Mouse (Mus musculus): ENCODE measurements at regions not wholly inside any gene's neighbourhood (a gene's known extent, or its start where the extent isn't known, plus 50 kb on each side); places are given as distances from the start of the nearest gene placed in this dataset.

DNA sequence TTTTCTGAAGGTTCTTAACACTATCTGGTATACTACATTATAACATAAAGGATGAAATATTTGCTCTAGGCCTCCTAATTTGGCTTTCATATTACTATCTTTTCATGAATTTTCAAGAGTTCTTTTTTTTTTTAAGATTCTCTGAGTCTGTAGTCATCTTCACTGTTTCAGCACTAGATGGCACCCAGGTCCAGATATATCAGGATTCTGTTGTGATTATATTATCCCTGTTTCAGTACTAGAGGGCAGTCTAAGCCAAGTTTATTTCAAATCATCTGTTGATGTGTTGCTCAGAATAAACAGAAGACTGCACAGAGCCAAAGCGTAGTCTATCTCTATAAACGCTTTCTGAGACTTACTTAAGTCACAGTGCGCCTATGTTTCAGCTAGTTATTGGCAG lies 1760.2 kb upstream of the Acvr2a start:
- H3K4me1 ChIP-seq: no peaks in the 10 kb centered on the region
- H3K9me3 ChIP-seq: no peaks in the 10 kb centered on the region
- no peak overlapping the region for H3K4me3 ChIP-seq (replicated peaks)
- H3K27ac ChIP-seq: no peak overlapping the region
- H3K4me2 ChIP-seq: no peak overlapping the region
- no peak overlapping the region for H3K9ac ChIP-seq
- H3K27me3 ChIP-seq: no peaks in the 10 kb centered on the region
- H3K36me3 ChIP-seq (replicated peaks): no peaks in the 10 kb centered on the region
- WGBS: 92% methylated on average over 3 of the region's 3 CpGs
- no peak for ATAC-seq (ENCODE audit: low FRiP score)

GRCm38 (mm10) chr2:47074191-47074590 lies 1739.7 kb upstream of the Acvr2a start:
- Histone ChIP-seq H3K4me2 (no peak overlapping the region), H3K9me3 (no peaks in the 10 kb centered on the region), H3K27me3 (no peaks in the 10 kb centered on the region), H3K27ac (no peak overlapping the region), H3K36me3 (replicated peaks) (no peaks in the 10 kb centered on the region), H3K4me3 (replicated peaks) (no peak overlapping the region), H3K4me1 (no peaks in the 10 kb centered on the region), H3K9ac (no peak overlapping the region)
- no peak for ATAC-seq (ENCODE audit: low FRiP score)

DNA sequence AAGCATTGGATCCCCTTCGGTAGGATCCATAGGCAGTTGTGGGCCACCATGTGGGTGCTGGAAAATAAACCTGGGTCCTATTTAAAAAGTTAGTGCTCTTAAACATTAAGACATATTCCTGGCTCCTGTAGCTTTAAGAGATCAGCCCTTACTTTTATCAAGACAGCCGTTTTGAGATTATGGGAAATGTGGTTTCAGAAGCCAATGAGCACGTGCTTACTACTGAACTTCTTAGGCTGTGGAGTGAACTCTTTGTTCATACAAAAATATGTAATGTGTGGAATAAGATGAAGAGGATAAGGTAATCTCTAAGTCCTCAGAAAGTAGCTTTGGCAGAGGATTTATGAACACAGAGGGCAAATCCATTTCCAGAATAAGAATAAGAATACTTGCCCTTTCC lies 1738.7 kb upstream of the Acvr2a start:
- no peak overlapping the region for H3K4me3 ChIP-seq (replicated peaks)
- H3K36me3 ChIP-seq (replicated peaks): no peaks in the 10 kb centered on the region
- H3K9ac ChIP-seq: no peak overlapping the region
- no peaks in the 10 kb centered on the region for H3K27me3 ChIP-seq
- no peak overlapping the region for H3K4me2 ChIP-seq
- H3K9me3 ChIP-seq: no peaks in the 10 kb centered on the region
- ATAC-seq (ENCODE audit: low FRiP score): no peak
- WGBS: 89% methylated on average over 3 of the region's 3 CpGs
- no peak overlapping the region for H3K27ac ChIP-seq
- no peaks in the 10 kb centered on the region for H3K4me1 ChIP-seq

DNA sequence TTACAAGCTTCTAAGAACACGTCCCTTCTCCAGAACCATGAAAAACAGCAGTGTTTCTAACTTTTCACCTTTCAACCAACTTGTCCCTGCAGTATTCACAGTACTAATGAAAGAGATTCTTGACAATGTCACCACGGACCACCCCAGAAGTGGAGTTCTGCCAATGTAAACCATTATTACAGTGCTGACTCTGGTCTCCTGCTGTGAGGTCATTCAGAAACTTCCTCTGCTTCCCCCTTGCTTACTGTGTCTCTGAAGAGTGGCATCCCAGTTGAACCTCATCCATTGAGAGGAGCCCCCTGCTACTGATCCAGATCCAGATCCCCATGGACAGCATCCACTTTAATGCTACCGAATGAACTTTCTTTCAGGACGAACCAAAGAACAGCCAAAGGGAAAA lies 1725.3 kb upstream of the Acvr2a start:
- Histone ChIP-seq H3K36me3 (replicated peaks) (no peaks in the 10 kb centered on the region), H3K27ac (no peak overlapping the region), H3K4me3 (replicated peaks) (no peak overlapping the region), H3K4me2 (no peak overlapping the region), H3K4me1 (no peaks in the 10 kb centered on the region), H3K27me3 (no peaks in the 10 kb centered on the region), H3K9me3 (no peaks in the 10 kb centered on the region), H3K9ac (no peak overlapping the region)
- 29% methylated on average over 4 of the region's 4 CpGs for WGBS
- ATAC-seq (ENCODE audit: low FRiP score): no peak

DNA sequence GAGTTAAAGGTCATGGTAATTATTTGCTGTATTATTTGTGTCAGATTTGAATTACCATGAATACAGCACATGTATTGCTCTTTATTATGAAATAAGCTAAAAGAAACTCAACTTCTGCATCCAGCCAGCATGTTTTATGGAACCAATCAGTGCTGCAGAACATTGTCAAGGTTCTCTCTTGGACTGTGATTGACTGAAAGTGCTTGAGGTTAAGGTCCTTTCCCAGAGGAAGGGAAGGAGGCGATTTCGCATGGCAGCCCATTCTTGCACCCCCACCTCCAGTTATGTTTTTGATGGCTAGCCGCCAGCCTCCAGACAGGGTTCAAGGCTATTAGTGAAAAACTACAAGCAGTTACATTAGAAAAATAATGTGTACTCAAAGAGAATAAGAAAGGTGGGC lies 1717.9 kb upstream of the Acvr2a start:
- no peaks in the 10 kb centered on the region for H3K27me3 ChIP-seq
- H3K4me1 ChIP-seq: no peaks in the 10 kb centered on the region
- no peak overlapping the region for H3K4me2 ChIP-seq
- H3K27ac ChIP-seq: no peak overlapping the region
- no peak for ATAC-seq (ENCODE audit: low FRiP score)
- WGBS: 87% methylated on average over 3 of the region's 3 CpGs
- no peak overlapping the region for H3K9ac ChIP-seq
- H3K9me3 ChIP-seq: no peaks in the 10 kb centered on the region
- H3K36me3 ChIP-seq (replicated peaks): no peaks in the 10 kb centered on the region
- no peak overlapping the region for H3K4me3 ChIP-seq (replicated peaks)

GRCm38 (mm10) chr2:47139435-47139834 lies 1674.5 kb upstream of the Acvr2a start:
- Histone ChIP-seq H3K9me3 (no peaks in the 10 kb centered on the region), H3K27me3 (no peaks in the 10 kb centered on the region), H3K4me1 (no peaks in the 10 kb centered on the region), H3K9ac (no peak overlapping the region), H3K27ac (no peak overlapping the region), H3K36me3 (replicated peaks) (no peaks in the 10 kb centered on the region), H3K4me2 (no peak overlapping the region), H3K4me3 (replicated peaks) (no peak overlapping the region)
- 82% methylated on average over 1 of the region's 1 CpGs for WGBS
- ATAC-seq (ENCODE audit: low FRiP score): no peak

- no peaks in the 10 kb centered on the region for H3K36me3 ChIP-seq (replicated peaks)
- H3K4me3 ChIP-seq (replicated peaks): no peak overlapping the region
- H3K4me1 ChIP-seq: no peaks in the 10 kb centered on the region
- H3K4me2 ChIP-seq: no peak overlapping the region
- H3K27me3 ChIP-seq: no peaks in the 10 kb centered on the region
- ATAC-seq (ENCODE audit: low FRiP score): peak; percentile 72
- 79% methylated on average over 2 of the region's 2 CpGs for WGBS
- H3K27ac ChIP-seq: no peak overlapping the region
- no peak overlapping the region for H3K9ac ChIP-seq
- no peaks in the 10 kb centered on the region for H3K9me3 ChIP-seq
Observed at GRCm38 (mm10) chr2:47184067-47184802, 1629.7 kb upstream of the Acvr2a start.
